Mouse (Mus musculus) cerebellum, postnatal 14 days (tissue): ENCODE results near the gene Myo18a.
A peak's percentile ranks its signal among the peaks of the same experiment; 100 is the strongest.
"Not testable (repeated sequence)": the region's sequence is repeated elsewhere in the genome, so short reads cannot be mapped to it uniquely, and the experiment has no call there.

Source experiments
- DNase-seq, 2 experiments: peaks; one replicate each; pipeline ENCODE4 v3.0.0; 2021; ENCODE audit warnings: mixed read lengths in 2 of 2

Gene Myo18a

DNA sequence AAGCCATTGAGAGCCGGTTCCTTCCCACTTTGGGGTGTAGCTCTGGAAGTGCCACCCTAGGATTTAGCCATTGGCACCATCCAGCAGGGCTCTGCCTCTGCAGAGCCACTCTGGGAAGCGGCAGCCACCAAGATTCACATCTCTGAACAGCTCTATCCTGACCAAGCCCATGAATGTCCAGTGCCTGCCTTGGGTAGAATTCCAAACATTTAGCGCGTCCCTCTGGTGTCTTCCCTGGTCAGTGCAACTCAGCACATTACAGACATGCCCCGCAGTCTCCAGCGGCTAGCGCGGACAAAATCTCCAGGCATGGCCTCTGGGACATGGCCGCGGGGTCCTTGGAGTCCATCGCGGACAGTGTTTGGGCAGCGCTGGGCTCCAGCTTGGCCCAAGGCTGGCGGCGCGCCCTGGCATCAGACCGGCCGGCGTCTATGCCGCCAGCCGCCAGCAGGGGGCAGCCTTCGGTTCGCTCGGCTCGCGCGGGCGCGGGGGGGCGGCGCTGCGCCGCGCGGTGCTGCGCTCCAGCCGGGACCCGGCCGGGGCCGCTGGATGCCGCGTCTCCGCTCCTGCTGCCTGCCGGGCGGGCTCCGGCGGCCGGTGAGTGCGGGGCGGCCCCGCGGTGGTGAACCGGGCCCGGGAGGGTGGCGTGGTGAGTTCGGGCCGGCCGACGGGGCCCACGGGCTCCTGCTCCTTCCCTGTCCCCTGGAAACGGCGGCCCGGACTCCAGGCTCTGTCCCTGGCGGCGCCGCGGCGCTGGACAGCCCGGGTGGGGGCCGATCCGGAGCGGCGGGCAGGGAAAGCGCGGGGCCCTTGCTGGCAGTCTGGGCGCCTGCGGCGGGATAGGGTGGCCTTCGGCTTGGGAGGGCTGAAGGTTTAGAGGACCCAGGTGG, at the start of gene Myo18a:
Gene Myo18a, plus strand, starts transcription at position 464 of the 890 bp plus-strand sequence.
- DNase-seq: peak; percentile 96

DNA sequence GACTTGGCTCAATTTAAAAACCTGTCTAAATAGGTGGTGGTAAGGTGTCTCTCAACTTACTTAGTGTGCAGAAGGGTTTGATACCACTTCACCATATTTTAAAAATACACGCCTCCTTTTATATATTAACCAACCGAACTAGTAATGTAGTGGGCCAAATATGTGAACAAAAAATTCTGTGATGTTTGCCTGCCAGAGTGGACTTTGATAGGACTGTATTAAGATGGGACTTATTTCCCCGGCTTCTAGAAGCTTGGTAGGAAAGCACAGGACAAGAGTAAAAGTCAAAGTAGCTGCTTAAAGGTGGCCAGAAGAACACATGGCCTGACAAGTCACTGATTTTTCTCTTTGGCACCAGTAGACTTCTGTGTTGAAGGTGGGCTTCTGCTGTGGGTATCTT, 49.3 kb upstream of the Myo18a start:
- DNase-seq: no peak

DNA sequence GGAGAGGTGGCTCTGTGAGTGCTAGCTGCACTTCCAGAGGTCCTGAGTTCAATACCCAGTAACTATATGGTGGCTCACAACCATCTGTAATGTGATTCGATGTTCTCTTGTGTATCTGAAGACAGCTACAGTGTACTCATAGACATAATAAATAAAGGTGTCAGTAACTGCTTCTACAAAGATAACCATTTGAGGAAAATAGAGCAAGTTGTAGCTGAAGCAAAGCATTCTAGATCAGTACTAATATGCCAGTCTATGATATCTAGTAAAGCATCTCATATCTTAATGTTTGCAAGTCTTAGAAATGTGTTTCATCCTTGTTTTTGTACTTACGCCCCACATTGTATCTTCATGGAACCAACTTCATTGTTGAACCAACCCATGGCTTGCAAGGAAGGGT, 44.0 kb upstream of the Myo18a start:
- DNase-seq: no peak

GRCm38 (mm10) chr11:77721389-77721788, 41.7 kb upstream of the Myo18a start:
- no peak for DNase-seq

DNA sequence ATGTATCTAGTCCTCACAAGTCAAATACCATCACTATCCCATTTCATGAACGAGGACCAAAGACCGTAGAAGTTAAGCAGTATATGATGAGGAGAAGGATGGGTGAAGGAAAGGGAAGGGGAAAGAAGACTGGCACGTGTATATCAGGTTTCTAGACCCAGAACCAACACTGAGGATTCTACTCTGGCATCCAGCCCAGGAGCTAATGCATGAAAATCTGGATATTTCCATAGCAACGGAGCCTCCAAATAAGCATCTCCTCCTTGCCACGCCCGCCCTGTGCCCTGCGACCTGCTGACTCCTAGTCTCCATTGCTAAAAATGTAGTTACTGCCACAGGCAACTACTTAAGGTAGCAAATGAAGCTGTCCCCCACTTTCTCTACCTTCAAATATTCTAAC, 38.3 kb upstream of the Myo18a start:
- DNase-seq: peak in 1 of 2 experiments; percentile 33

- no peak for DNase-seq
Measured at GRCm38 (mm10) chr11:77725183-77725582, 37.9 kb upstream of the Myo18a start, which contains the start of gene Cryba1. TSS of gene Cryba1 (minus strand) at chr11:77725283.

DNA sequence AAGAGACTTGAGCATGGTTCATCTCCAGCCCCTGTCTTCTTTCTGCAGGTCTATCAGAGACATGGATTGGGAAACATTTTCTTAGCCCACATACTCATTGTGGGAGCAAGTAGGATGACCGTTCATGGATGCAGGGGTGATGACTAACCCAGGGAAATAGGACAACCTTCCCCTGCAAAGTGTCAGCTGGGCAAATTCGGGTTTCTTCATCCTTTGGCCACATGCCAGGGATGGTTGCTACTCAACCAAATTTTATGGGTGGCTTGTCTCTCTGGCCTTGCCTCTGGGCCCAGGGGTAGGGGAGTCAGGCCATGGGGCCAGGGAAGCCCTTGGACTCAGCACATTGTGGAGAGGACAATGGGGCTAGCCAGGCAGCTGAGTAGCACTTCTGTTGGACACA, 34.5 kb upstream of the Myo18a start:
- DNase-seq: peak; percentile 24 to 40

- peak; percentile 94 to 96 for DNase-seq
Measured at GRCm38 (mm10) chr11:77737289-77737688, 25.8 kb upstream of the Myo18a start.

GRCm38 (mm10) chr11:77738555-77738954, 24.5 kb upstream of the Myo18a start:
- DNase-seq: no peak

DNA sequence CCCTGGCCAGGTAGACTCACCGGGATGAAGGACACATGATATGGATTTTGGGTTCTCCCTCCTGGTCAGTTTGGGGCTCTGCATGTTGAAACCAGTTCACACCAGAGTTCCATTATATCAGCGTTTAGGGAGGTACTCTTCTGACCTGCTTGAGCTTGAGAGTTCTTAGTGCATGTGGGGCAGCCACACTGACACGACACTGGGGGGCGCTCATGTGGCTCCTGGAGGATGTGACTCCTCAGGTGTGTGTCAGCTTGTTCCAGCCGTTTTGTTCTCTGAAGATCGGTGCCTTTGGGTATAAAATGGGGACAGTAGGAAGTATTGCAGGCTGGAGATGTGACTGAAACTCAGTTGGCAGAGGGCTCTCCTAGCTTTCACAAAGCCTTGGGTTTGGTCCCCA, 19.1 kb upstream of the Myo18a start:
- peak; percentile 42 to 67 for DNase-seq

DNA sequence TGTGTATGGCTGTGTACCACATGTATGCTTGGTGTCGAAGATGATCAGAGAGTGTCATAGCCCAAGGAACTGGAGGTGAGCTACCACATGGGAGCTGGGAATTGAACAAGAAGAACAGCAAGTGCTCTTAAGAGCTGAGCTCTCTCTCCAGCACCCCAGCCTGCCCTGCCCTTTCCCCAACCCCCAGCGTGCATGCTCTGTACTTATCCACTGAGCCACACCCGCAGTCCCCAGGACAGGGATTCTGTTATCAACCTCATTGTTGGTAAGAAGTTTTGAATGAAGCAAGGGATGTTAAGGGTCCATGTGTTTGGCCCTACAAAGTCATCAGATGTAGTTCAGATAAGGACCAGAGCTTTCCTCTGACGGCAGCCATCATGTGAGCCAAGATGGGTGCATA, 16.4 kb upstream of the Myo18a start:
- no peak for DNase-seq

GRCm38 (mm10) chr11:77747103-77747502, 15.9 kb upstream of the Myo18a start:
- DNase-seq: not testable (repeated sequence)

- DNase-seq: no peak
Measured at GRCm38 (mm10) chr11:77748996-77749395, 14.1 kb upstream of the Myo18a start.

DNA sequence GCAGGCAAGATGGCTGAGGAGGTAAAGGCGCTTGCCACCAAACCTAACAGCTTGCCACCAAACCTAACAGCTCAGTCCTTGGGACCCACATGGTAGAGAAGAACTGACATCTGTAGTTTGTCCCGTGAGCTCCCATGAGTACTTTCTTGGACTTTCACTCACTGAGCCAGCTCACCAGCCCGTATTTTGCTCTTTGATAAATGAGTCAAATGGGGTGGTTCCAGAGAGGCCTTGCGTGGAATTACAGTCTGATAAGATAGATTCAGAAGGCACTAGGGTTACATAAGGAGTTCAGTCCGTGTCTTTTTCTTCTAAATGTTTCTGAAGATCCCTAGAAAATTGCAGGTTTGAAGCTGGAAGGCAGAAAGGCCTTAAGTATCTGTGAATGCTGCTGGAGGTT, 10.5 kb upstream of the Myo18a start:
- DNase-seq: no peak

DNA sequence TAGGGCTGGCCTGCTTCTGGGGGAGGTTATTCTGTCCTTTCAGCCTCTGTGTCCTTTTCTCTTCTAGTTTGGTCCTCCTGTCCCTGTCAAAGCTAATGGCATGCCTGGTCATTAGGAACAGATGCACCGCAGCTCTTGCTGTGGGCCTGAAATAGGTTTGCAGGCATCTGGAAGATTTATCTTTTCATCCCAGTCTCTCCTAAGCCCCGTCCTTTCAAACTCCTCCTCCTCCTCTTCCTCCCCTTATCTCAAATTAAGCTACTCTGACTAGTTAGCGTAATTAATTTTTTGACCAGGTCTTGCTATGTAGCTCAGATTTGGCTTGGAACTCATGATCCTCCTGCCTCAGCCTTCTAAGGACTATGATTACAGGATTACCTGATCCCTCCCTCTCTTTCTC, 9.6 kb upstream of the Myo18a start:
- no peak for DNase-seq

- DNase-seq: no peak
Measured at GRCm38 (mm10) chr11:77760031-77760430, 3.0 kb upstream of the Myo18a start.

DNA sequence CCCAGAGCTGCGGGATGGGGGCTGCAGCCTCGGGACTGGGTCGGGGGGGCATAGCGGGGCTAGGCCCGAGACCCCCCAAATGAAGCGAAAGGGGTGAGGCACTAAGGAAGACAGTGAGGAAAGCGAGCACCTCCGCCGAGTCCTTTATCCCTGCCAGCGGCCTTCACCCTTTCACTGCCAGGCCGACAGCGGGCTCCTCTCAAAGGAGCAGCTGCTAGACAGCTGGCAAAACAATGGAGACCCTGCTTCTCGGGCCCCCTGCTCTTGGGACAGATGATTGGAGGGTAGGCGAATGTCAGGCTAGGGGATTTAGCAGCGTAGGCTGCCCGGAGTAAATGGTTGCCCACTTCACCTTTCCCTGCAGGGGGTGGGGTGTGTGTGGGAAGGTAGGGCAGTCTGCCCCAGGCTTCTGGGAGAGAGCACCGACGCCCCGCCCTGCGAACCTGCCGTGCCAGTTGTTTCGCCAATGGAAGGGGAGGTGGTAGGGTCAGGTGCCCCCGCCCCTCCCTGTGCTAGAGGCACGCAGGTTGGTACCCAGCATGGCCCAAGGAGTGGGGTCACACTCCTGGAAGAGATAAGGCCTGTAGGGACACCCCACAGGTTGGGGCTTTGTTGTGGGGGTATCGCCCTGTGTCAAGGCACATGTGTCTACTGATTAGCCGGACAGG, 761 bp downstream of the Myo18a start:
- DNase-seq: peak in 1 of 2 experiments; percentile 65

DNA sequence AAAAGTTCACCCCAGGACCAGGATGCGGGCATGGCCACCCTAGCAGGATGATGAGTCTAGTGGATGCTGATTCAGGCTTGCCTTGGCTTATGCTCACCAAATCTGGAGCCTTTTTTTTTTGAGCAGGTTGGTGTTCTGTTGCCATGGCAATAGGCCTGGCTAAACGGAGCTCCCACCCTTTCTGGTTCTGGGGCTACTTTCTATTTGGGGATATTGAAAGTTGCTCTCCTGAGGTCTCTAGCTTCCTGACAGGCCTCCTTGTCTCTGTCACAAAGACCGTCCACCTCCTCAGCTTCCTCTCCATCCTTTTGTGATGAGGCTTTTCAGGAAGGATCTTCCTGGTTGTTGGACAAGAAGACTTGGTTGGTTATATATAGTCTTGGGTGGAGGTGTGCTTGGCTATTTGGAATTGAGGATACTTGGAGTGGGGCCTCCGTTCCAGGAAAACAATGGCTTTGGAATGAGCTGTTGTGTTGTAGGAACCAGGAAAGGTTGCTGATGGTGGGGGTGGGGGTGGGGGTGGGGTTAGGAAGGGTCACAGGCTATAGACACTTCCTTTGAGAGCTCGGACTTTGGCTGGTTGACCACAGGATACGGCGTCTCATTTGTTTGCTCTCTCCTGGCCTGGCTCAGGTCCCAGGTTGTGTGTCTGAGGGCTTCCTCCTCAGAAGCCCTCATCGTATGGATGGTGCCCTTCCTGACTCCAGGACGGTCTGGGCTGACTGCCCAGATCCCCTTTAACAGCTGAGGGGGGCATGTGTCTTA, 1.8 kb downstream of the Myo18a start:
- DNase-seq: peak in 1 of 2 experiments; percentile 35

DNA sequence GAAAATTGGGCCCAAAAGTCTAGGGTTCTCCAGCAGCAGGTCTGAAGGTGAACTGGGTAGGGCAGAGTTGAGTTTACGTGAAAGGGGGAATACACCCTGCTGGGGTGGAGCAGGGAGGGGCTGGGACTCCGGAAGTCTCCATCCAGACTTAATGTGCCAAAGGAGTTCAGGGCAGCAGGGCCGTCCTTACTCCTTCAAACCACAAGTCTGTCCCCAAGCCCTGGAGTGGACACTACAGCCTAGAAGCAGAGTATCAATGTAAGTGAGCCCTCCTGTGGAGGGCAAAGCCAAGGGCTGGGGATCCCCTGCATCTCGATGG, 2.4 kb downstream of the Myo18a start:
- no peak for DNase-seq

DNA sequence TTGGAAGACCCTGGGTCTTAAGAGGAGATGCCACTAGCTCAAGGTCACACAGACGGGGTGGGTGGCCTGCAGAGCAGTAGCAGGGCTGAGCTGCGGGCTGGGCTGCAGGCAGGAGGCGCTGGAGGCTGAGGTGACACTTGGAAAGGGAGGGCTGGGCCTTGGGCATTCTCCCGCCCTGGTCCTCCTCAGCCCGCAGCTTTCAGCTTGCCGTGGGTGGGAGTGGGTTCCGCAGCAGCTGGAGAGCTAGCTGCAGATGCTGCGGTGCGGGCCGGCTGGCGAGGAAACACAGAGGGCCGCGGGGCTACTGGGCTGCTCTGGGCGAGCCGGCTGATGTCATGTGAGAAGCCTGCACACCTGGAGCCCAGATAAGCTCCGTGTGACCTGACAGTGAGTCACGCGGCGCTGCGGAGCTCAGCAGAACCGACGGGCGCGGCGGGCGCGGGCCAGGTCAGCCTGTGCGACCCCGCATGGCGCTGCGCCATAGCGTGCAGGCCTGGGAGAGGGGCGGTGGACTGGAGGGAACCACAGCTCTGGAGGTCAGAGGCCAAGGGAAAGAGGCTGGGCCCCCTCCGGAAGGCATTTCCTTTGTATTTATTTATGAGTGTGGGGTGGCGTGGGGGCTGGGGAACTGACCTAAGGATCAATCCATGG, 3.4 kb downstream of the Myo18a start:
- peak in 1 of 2 experiments; percentile 37 for DNase-seq

DNA sequence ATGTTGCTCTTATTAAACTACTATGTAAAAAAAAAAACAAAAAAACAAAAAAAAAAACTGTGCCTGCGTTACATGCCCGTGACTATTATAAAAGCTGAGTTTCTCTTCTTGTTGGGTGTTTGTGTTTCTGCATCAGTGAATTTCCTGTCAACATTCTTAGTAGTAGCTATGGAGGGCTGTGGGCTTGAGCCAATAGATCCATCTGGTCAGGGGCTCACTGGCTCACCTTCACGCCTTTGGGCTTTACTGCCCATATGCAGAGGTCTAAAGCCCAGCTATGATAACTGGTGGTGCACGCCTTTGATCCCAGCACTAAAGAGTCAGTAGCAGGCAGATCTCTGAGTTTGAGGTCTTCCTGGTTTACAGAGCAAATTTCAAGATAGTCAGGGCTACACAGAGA, 6.5 kb downstream of the Myo18a start:
- no peak for DNase-seq

DNA sequence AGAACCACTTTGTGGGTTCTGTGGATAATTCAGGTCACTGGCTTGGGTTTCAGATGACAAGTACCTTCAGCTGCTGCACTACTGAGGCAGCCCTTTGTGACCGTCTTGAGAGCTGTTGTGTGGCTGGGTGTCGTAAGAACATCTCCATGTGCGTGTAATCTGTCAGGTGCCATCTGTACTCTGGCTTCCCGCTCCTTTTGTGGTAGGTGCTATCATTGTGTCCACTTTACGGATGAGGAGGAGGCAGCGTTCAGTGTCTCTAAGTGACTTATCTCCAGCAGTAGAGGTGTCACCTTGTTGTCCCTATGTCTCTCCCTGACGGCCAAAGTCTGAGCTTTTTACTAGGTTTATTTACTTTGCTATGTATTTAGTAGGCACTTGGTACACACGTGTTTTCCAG, 7.3 kb downstream of the Myo18a start:
- no peak for DNase-seq
